Mouse (Mus musculus) ES-E14 (cell line): ENCODE data around the gene Draxin.

Experiments
- HCFC1 ChIP-seq: IDR thresholded peaks from 2 replicates; pipeline ENCODE4 v1.6.1; 2012; ENCODE audit warnings: low read length, inconsistent platforms, borderline replicate concordance; ENCODE audit not compliant: insufficient read depth
- MAFK ChIP-seq: IDR thresholded peaks from 2 replicates; pipeline ENCODE4 v1.6.1; 2014; ENCODE audit warnings: mild to moderate bottlenecking, low read depth, low read length, inconsistent platforms; ENCODE audit not compliant: insufficient read depth
- ZNF384 ChIP-seq: IDR thresholded peaks from 2 replicates; pipeline ENCODE4 v1.6.1; 2012; ENCODE audit warnings: low read depth, low read length, inconsistent platforms

GRCm38 (mm10) chr4:148067346-148067745 is 63.2 kb downstream of the Draxin start:
- no peak for TF ChIP-seq MAFK
- TF ChIP-seq HCFC1: no peak
- TF ChIP-seq ZNF384: no peak
